Mouse (Mus musculus) left cerebral cortex, adult 8-10 months (tissue): Measurements from ENCODE around the gene Olfr545. TPM values are rescaled to one million over a fixed set of nuclear protein-coding genes. Genes with fewer than 3 reads are reported as not detected.
A peak's percentile ranks its signal among the peaks of the same experiment; 100 is the strongest.

ENCODE experiments used
- DNase-seq, 2 experiments: peaks; one replicate each; pipeline ENCODE4 v3.0.0; 2022; ENCODE audit warnings: low spot score in 2 of 2
- total RNA-seq, 4 experiments: library from RNA; stranded (reverse); gene quantifications; 2 replicates each; pipeline ENCODE4 v1.2.4; 2022

The Olfr545 gene
- total RNA-seq, 4 experiments from 2014 or later: not detected

DNA sequence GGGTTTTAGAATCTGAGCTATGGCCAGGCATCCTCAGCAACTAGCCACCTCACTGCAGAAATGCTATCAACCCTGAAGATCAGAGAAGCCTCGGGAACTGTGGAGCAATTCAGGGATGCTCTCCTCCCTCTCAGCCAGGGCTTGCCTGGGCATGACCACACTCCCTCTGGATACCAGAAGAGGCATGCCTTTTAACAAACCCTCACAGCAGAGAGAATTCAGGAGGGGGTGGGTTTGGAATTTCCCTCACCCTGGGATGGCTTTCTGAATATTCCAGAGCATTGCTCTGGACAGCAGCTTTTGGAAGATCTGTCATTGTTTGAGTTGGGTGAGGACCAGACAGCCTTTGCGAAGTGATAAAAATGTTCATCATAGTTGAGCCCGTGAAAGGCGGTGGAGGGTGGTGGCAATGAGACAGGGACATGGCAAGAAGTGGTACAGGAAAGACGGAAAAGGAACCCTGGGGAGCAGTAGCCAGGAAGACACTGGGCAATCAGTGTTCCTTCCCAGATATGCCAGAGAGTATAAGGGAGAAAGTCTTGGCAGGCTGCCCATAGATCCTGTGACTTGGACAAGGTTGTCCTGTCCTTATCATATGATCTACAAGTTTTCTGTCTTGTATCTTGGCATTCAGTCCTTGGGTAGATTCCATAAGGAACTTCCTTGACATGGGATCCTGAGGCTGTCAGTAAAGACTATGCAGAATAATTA is 19.9 kb downstream of the Olfr545 start:
- DNase-seq: no peak

DNA sequence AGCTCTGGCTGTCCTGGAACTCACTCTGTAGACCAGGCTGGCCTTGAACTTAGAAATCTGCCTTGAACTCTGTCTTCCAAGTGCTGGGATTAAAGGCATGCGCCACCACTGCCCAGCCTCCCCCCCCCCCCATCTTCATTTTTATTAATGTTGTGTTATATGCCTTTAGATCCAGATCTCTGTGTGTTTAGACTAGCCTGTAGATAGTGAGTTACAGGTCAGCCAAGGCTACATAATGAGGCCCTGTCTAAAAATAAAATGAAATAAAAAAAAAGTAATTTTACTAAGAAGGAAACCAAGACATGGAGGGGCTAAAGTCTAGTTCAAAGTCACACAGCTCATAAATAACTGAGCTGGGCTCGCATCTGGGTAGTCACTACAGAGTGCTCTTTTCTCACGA is 20.4 kb downstream of the Olfr545 start:
- DNase-seq: no peak

GRCm38 (mm10) chr7:102478425-102478824 is 20.9 kb downstream of the Olfr545 start:
- DNase-seq: no peak

- DNase-seq: no peak
Measured at GRCm38 (mm10) chr7:102477377-102477776, 22.0 kb downstream of the Olfr545 start.

GRCm38 (mm10) chr7:102476601-102477000 is 22.8 kb downstream of the Olfr545 start:
- DNase-seq: no peak

- DNase-seq: no peak
Measured at GRCm38 (mm10) chr7:102472675-102473074, 26.7 kb downstream of the Olfr545 start.

GRCm38 (mm10) chr7:102467566-102467965 is 31.8 kb downstream of the Olfr545 start:
- no peak for DNase-seq

DNA sequence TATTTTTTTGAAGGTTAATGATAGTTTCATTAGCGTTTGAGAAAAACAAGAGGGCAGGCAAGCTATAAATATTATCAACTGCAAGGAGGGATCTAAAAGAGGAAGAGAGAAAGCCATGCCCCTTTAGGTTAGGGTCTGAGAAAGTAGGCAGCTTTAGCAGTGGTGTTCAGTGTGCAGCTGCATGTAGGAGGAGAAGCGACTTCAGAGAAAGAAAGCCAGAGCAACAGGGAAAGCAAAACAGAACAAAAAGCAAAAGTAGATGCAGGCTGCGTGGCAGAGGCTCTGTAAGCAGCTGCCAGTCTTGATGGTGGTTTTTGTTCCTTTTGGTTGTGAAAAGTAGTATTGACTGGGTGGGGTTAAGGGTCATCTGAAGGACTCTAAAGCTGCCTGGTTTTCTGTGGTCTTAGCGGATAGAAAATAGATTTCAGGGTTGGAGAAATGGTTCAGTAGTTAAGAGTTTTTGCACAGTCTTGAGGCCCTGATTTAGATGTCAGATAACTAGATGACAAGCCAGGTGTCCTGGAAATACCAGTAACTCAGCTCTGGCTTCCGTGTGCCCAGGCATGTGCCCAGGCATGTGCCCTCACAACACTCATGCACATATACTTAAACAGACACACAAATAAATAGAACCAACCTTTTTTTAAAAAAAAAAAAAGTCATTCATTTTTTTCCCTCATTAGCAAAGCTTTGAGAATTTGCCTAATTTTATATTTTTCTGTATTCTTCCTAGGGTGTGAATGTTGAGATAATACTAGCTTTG is 40.6 kb downstream of the Olfr545 start:
- DNase-seq: no peak

DNA sequence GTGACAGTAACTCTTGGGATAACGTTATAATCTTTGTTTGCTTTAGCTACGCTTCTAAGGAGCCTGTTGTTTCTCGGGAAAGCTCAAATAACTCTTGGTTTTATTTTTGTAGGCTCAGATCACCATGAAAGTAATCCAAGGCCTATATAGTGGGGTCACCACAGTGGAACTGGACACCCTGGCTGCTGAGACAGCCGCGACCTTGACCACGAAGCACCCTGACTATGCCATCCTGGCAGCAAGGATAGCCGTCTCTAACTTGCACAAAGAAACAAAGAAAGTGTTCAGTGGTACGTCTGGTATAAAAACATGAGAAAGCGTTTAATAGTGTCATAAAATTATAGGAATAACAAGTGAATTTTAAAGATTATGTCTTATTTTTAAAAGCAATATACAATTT is 52.9 kb downstream of the Olfr545 start:
- no peak for DNase-seq

DNA sequence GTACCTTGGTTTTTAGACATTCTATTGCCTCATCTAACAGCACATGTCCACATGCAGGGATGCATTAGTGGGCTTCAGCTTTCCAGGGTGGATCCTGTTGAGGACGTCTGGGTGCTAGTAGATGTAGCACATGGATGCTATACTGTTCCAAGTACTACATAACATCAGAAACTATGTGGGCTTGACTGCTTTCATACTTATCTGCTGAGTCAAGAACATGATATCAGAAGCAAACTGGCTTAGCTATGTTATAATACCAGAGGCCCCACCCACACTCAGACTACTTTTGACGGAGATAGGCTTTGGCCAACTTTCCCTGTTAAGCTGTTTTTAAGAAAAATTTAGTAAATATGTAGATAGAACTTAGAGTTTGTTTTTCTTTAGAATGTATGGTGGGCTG is 55.1 kb downstream of the Olfr545 start:
- DNase-seq: no peak

GRCm38 (mm10) chr7:102442432-102442831 is 56.9 kb downstream of the Olfr545 start:
- DNase-seq: no peak

DNA sequence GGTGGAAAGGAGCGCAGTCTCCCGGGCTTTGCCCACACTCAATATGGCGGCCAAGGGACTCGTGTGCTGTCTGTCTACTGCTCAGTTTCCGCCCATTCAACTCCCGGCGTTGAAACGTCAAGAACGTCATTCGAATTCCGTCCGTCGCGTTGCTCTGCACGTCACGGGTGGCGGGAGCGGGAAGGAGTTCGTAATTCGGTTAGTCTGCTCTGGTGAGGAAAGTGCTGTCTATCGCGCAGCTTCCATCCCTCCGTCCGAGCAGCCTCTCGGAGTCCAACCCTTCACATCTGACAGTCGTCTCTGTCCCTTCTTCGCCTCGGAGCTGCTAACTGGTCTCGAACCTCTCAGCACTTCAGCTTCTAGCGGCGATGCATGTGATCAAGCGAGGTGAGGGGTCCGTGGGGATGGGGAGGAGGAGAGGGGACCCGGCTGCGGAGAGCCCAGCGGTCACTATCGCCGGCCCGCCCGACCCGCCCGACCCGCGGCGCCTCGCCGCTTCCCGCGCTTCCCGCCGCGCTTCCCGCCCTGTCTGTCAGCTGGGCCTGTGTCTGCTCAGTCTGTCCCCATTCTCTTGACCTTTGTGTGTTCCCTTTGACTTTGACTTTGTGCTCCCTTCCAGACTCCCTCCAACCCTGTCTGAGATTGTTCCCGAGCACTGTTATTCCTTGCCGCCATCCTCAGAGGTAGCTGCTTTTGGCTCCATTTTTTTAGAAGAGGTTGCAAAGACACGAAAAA is 57.5 kb downstream of the Olfr545 start, which contains the start of gene Rrm1:
Rrm1 (plus strand) TSS at position 39 of the 735 bp plus-strand sequence.
- peak; percentile 95 to 96 for DNase-seq

Other genes with a start within 250 kb of the Olfr545 start
- 10 to 100 TPM; 34.4 to 46.5 (median 39.2) TPM for gene Rhog, start 243.5 kb downstream of the Olfr545 start, total RNA-seq
- gene Stim1, start 231.8 kb downstream of the Olfr545 start, total RNA-seq: 10 to 100 TPM; 87.0 to 97.5 (median 94.7) TPM
- gene Rrm1, start 57.9 kb downstream of the Olfr545 start, total RNA-seq: 10 to 100 TPM; 12.1 to 14.6 (median 13.2) TPM
- gene Olfr543, start 17.9 kb downstream of the Olfr545 start, total RNA-seq: not detected
- gene Olfr544, start 11.3 kb downstream of the Olfr545 start, total RNA-seq: not detected
- gene Olfr547, start 35.2 kb upstream of the Olfr545 start, total RNA-seq: not detected
- gene Olfr548-ps1, start 41.3 kb upstream of the Olfr545 start, total RNA-seq: not detected
- gene Olfr549, start 50.3 kb upstream of the Olfr545 start, total RNA-seq: not detected
- gene Trim21, start 65.9 kb upstream of the Olfr545 start, total RNA-seq: 1 to 10 TPM; 2.6 to 6.4 (median 4.6) TPM
- gene Olfr550, start 71.9 kb upstream of the Olfr545 start, total RNA-seq: under 1 TPM in 3 of 4 experiments, not detected in 1; 0.23 to 0.37 (median 0.37) TPM
- not detected for gene Olfr551, start 92.3 kb upstream of the Olfr545 start, total RNA-seq
- gene Olfr552, start 98.2 kb upstream of the Olfr545 start, total RNA-seq: under 1 TPM in 2 of 4 experiments, not detected in 2; 0.09 to 0.11 TPM
- gene Olfr553, start 118.6 kb upstream of the Olfr545 start, total RNA-seq: not detected
- not detected for gene Olfr554, start 138.9 kb upstream of the Olfr545 start, total RNA-seq
- gene Olfr555, start 159.2 kb upstream of the Olfr545 start, total RNA-seq: not detected
- gene Olfr556, start 165.3 kb upstream of the Olfr545 start, total RNA-seq: not detected
- 1 to 10 TPM; 5.2 to 6.4 (median 5.6) TPM for gene Trim68, start 187.8 kb upstream of the Olfr545 start, total RNA-seq
- gene Olfr557, start 196.3 kb upstream of the Olfr545 start, total RNA-seq: not detected
- under 1 TPM in 3 of 4 experiments, not detected in 1; 0.11 to 0.34 (median 0.33) TPM for gene Olfr558, start 202.6 kb upstream of the Olfr545 start, total RNA-seq
- gene Olfr33, start 219.5 kb upstream of the Olfr545 start, total RNA-seq: not detected
- not detected for gene Olfr559, start 227.9 kb upstream of the Olfr545 start, total RNA-seq